ENCODE assay signal across 20 mouse cellular contexts in the genomic region with DNA sequence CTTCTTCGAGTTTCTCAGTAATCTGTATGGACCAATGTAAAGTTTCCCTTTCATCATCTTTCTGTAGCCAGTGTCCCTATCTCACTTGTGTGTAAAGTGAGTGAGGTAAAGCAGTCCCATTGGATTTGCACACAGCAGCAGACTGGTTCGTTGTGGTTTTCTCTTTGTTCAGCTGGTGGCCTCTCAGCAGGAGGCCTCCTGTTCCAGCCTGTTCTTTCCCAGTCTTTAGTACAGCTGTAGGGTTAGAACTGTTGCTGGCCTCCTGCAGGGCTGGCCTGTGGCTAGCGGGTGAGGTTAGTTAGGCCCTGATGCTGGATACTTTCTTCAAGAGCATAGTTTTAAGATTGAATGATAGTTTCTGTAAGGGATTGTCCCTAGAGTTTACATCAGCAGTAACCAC.
DNase-seq lines count a peak whose midpoint lies in the region; ATAC-seq lines count a peak whose summit lies in the region.
"Had no signal": no experiment of that assay in that cellular context is flagged by ENCODE, and none has a peak within 500 bp of the region (broad histone marks: within the 10 kb centered on the region; RNA-seq: fewer than 3 reads in every experiment).

No protein-coding gene starts in this region.

- peak overlapping the region; percentile 16; the same call in 1 of the 2 replicates for H3K27ac ChIP-seq in heart, embryonic 10.5 days
- no peak overlapping the region for H3K27ac ChIP-seq in neural tube, embryonic 11.5 days (ENCODE audit: low read depth, low read length)
- H3K27ac ChIP-seq in neural tube, embryonic 15.5 days (replicated peaks) = no peak overlapping the region
- no peak overlapping the region for H3K27ac ChIP-seq in liver, embryonic 11.5 days (ENCODE audit: low read depth, low read length)
- H3K27ac ChIP-seq: hindbrain, embryonic 14.5 days; left cerebral cortex, adult 2 months; limb, embryonic 13.5 days; liver, embryonic 15.5 days had no signal

- peaks cover 16% of the 10 kb centered on the region; the same call in 1 of the 2 replicates for H3K4me1 ChIP-seq in heart, embryonic 10.5 days
- peaks cover 9% of the 10 kb centered on the region; the same call in 1 of the 2 replicates for H3K4me1 ChIP-seq in neural tube, embryonic 11.5 days (ENCODE audit: control insufficient read depth, insufficient read depth, low read length)
- H3K4me1 ChIP-seq in neural tube, embryonic 15.5 days = 0 out of 2 replicates have a peak, but pooled peaks cover 11% of the 10 kb centered on the region
- no peaks in the 10 kb centered on the region for H3K4me1 ChIP-seq in liver, embryonic 11.5 days (replicated peaks; ENCODE audit: control insufficient read depth, insufficient read depth, low read length)
- H3K4me1 ChIP-seq: limb, embryonic 13.5 days; liver, embryonic 15.5 days had no signal

- no peaks in the 10 kb centered on the region for H3K36me3 ChIP-seq in heart, embryonic 10.5 days
- no peaks in the 10 kb centered on the region for H3K36me3 ChIP-seq in neural tube, embryonic 11.5 days (ENCODE audit: control insufficient read depth, insufficient read depth, low read length)
- no peaks in the 10 kb centered on the region for H3K36me3 ChIP-seq in neural tube, embryonic 15.5 days
- no peaks in the 10 kb centered on the region for H3K36me3 ChIP-seq in liver, embryonic 11.5 days (ENCODE audit: control insufficient read depth, insufficient read depth, low read length)
- H3K36me3 ChIP-seq: limb, embryonic 13.5 days; liver, embryonic 15.5 days had no signal

- H3K9me3 ChIP-seq in heart, embryonic 10.5 days = no peaks in the 10 kb centered on the region
- no peaks in the 10 kb centered on the region for H3K9me3 ChIP-seq in neural tube, embryonic 11.5 days (ENCODE audit: control insufficient read depth, low read length)
- H3K9me3 ChIP-seq in neural tube, embryonic 15.5 days (replicated peaks) = no peaks in the 10 kb centered on the region
- no peaks in the 10 kb centered on the region for H3K9me3 ChIP-seq in liver, embryonic 11.5 days (ENCODE audit: control insufficient read depth, low read length)
- H3K9me3 ChIP-seq: limb, embryonic 13.5 days; liver, embryonic 15.5 days had no signal

- ATAC-seq in neural tube, embryonic 11.5 days (ENCODE audit: insufficient read depth, low FRiP score, low TSS enrichment) = no peak
- ATAC-seq in neural tube, embryonic 15.5 days (ENCODE audit: low FRiP score) = no peak
- no peak for ATAC-seq in liver, embryonic 11.5 days (replicated peaks; ENCODE audit: low FRiP score)
- ATAC-seq: forebrain, embryonic 14.5 days; lung, postnatal 0 days had no signal

- intact Hi-C loops in heart, postnatal 36 days (cut with DNase I) = no loop called here

- DNase-seq in heart, embryonic 10.5 days (ENCODE audit: low spot score) = no peak
- DNase-seq in heart, postnatal 36 days = no peak
- DNase-seq in neural tube, embryonic 11.5 days (ENCODE audit: low spot score) = peak; percentile 28
- DNase-seq in embryo, embryonic 9.5 days (ENCODE audit: extremely low spot score) = peak; percentile 25
- DNase-seq in cerebellum, adult 9-11 months = no peak
- DNase-seq in layer of hippocampus, adult 18-20 months (ENCODE audit: low spot score in 2 of 2) = no peak
- no peak for DNase-seq in liver, embryonic 11.5 days (ENCODE audit: low spot score)
- DNase-seq: adrenal gland, postnatal 14 days; B cell, adult 2 months; cerebellum, adult 18-20 months; kidney, adult 11 months; kidney, postnatal 10 days; thymus, postnatal 14 days had no signal

- 46% methylated on average over 3 of the region's 3 CpGs for WGBS in heart, embryonic 10.5 days
- WGBS in neural tube, embryonic 11.5 days = 32% methylated on average over 3 of the region's 3 CpGs
- 28% methylated on average over 3 of the region's 3 CpGs for WGBS in neural tube, embryonic 15.5 days
- 59% methylated on average over 3 of the region's 3 CpGs for WGBS in liver, embryonic 11.5 days

- H3K9ac ChIP-seq in neural tube, embryonic 11.5 days (ENCODE audit: low read length) = no peak overlapping the region
- H3K9ac ChIP-seq in neural tube, embryonic 15.5 days (replicated peaks) = no peak overlapping the region
- H3K9ac ChIP-seq in liver, embryonic 11.5 days (ENCODE audit: low read depth, low read length) = no peak overlapping the region
- H3K9ac ChIP-seq: hindbrain, embryonic 14.5 days; limb, embryonic 13.5 days; liver, embryonic 15.5 days had no signal

- H3K27me3 ChIP-seq in heart, embryonic 10.5 days (ENCODE audit: insufficient read depth, poor library complexity, severe bottlenecking) = no peaks in the 10 kb centered on the region
- H3K27me3 ChIP-seq in neural tube, embryonic 11.5 days (ENCODE audit: control insufficient read depth, insufficient read depth, low read length) = no peaks in the 10 kb centered on the region
- no peaks in the 10 kb centered on the region for H3K27me3 ChIP-seq in neural tube, embryonic 15.5 days (replicated peaks)
- H3K27me3 ChIP-seq in liver, embryonic 11.5 days (replicated peaks; ENCODE audit: control insufficient read depth, insufficient read depth, low read length) = no peaks in the 10 kb centered on the region
- H3K27me3 ChIP-seq: limb, embryonic 13.5 days; liver, embryonic 15.5 days had no signal

- H3K4me2 ChIP-seq in neural tube, embryonic 11.5 days (ENCODE audit: low read depth) = no peak overlapping the region
- H3K4me2 ChIP-seq in neural tube, embryonic 15.5 days = no peak overlapping the region
- H3K4me2 ChIP-seq in liver, embryonic 11.5 days = no peak overlapping the region
- H3K4me2 ChIP-seq: hindbrain, embryonic 14.5 days; limb, embryonic 13.5 days; liver, embryonic 15.5 days had no signal

- no peak overlapping the region for H3K4me3 ChIP-seq in heart, embryonic 10.5 days
- H3K4me3 ChIP-seq in neural tube, embryonic 11.5 days (ENCODE audit: low read depth, low read length) = no peak overlapping the region
- no peak overlapping the region for H3K4me3 ChIP-seq in neural tube, embryonic 15.5 days (replicated peaks)
- no peak overlapping the region for H3K4me3 ChIP-seq in liver, embryonic 11.5 days (ENCODE audit: low read depth, low read length)
- H3K4me3 ChIP-seq: left cerebral cortex, adult 2 months; limb, embryonic 13.5 days; liver, embryonic 15.5 days had no signal

Comparison
In these comparisons a context has a peak if more than half of its experiments do, and no peak if none do; other contexts are left out.
1. DNase-seq: peak in neural tube, embryonic 11.5 days (single experiment) and embryo, embryonic 9.5 days (single experiment); none in heart, embryonic 10.5 days (single experiment), heart, postnatal 36 days (0 of 2), cerebellum, adult 9-11 months (single experiment), layer of hippocampus, adult 18-20 months (0 of 2) and liver, embryonic 11.5 days (single experiment).